Mouse (Mus musculus) forebrain, embryonic 14.5 days (tissue): Measurements from ENCODE around the gene Glrp1. TPM values are rescaled to one million over a fixed set of nuclear protein-coding genes. Genes with fewer than 3 reads are reported as not detected.

Source experiments
- ATAC-seq: fragments of 200-750 bp; cut with Nextera tagmentation; 2 replicates; pipeline ENCODE4 v1.8.0; 2017; ENCODE audit warnings: mild to moderate bottlenecking, moderate library complexity
- DNase-seq: peaks from one replicate; pipeline ENCODE4 v3.0.0-alpha.2; 2015; ENCODE audit warnings: low spot score
- H3K27ac ChIP-seq: fragments of 300-500 bp; sonication (generic); 2 replicates; pipeline ENCODE4 v1.5.1; 2014; ENCODE audit warnings: low read depth, mild to moderate bottlenecking, control low read depth, low read length, moderate library complexity
- H3K27me3 ChIP-seq: fragments of 300-500 bp; sonication (generic); replicated peaks from 2 replicates; pipeline ENCODE4 v1.6.1; 2014; ENCODE audit warnings: low read length, control low read depth, mixed read lengths; ENCODE audit not compliant: control insufficient read depth, insufficient read depth
- H3K36me3 ChIP-seq: fragments of 300-500 bp; sonication (generic); 2 replicates; pipeline ENCODE4 v1.6.1; 2014; ENCODE audit warnings: low read length, control low read depth; ENCODE audit not compliant: control insufficient read depth, insufficient read depth
- H3K4me1 ChIP-seq: fragments of 300-500 bp; sonication (generic); 2 replicates; pipeline ENCODE4 v1.6.1; 2014; ENCODE audit warnings: antibody characterized with exemption, low read length, control low read depth; ENCODE audit not compliant: control insufficient read depth, insufficient read depth
- H3K4me2 ChIP-seq: fragments of 300-500 bp; sonication (generic); 2 replicates; pipeline ENCODE4 v1.6.1; 2014; ENCODE audit warnings: mild to moderate bottlenecking, control low read depth, low read length
- H3K4me3 ChIP-seq: fragments of 300-500 bp; sonication (generic); 2 replicates; pipeline ENCODE4 v1.5.1; 2014; ENCODE audit warnings: low read depth, low read length, control low read depth
- H3K9ac ChIP-seq: fragments of 300-500 bp; sonication (generic); 2 replicates; pipeline ENCODE4 v1.6.1; 2014; ENCODE audit warnings: mild to moderate bottlenecking, low read length, control low read depth, moderate library complexity
- H3K9me3 ChIP-seq: fragments of 300-500 bp; sonication (generic); replicated peaks from 2 replicates; pipeline ENCODE4 v1.6.1; 2016; ENCODE audit warnings: low read length, control low read depth, mixed read lengths; ENCODE audit not compliant: control insufficient read depth
- WGBS: fragments of 180-500 bp; shearing (Covaris S2); extraction: QIAGEN DNeasy Blood & Tissue Kit; methylation state at CpG from one replicate; pipeline ENCODE4 v1.1.7; 2014; 5-methylcytosine and 5-hydroxymethylcytosine counted together
- polyA plus RNA-seq: library from polyadenylated mRNA; unstranded; fragments of >200 nt; fragmentation: Nextera tagmentation; extraction: Ambion mirVana; gene quantifications from 2 replicates; pipeline ENCODE4 v1.2.1, GENCODE M21; 2014

The Glrp1 gene
- polyA plus RNA-seq, 1 experiment from 2014 or later, result not detected

- Histone ChIP-seq H3K4me2 (no peak overlapping the region), H3K9ac (no peak overlapping the region), H3K27me3 (no peaks in the 10 kb centered on the region), H3K36me3 (no peaks in the 10 kb centered on the region), H3K4me1 (peaks cover 6% of the 10 kb centered on the region; the same call in 1 of the 2 replicates), H3K4me3 (no peak overlapping the region), H3K27ac (no peak overlapping the region), H3K9me3 (no peaks in the 10 kb centered on the region)
- no peak for DNase-seq
- 81% methylated on average over 5 of the region's 5 CpGs for WGBS
- no peak for ATAC-seq
These were observed 3.5 kb downstream of the Glrp1 start for GRCm38 (mm10) chr1:88506412-88506811.

DNA sequence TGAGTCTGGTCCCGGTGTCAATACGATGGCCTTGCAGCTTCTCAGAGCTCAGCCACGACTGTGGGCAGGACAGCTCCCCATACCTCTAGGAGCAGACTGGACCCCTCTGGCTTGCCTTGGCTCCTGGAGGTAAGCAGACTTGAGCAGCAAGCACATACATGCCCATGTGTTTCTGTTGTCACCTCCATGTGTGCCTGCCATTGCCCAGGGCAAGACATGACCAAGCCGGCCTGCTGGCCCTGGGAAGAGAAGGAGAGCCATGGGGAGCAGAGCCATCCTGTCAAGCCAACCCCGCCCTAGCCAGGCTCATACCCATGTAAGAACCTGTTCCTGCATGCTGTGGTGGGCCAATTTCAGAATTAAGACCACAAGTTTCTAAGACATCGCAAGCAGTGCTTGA, 4.2 kb downstream of the Glrp1 start:
- Histone ChIP-seq H3K4me1 (peaks cover 6% of the 10 kb centered on the region; the same call in 1 of the 2 replicates), H3K4me3 (no peak overlapping the region)
- 70% methylated on average over 6 of the region's 6 CpGs for WGBS

DNA sequence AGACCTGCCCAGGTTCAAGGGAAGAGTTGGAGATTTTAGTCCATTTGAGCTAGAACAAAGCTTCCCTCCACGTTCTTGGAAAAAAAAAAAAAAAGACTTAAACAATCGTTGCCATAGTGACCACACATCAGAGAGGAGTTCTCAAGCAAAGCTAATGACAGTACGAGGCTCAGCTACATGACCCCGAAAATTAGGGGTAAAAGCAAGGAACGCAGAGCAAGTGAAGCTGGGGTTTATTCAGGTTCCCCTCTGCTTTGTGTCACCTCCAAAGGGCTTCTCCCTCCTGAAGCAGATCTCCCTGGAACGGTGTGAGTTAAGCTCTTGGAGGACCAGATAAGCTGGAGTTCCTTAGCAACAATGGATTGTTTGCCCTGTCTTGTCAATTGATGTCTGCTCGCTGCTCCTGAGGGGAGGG, 5.3 kb downstream of the Glrp1 start:
- Histone ChIP-seq H3K36me3 (no peaks in the 10 kb centered on the region), H3K4me1 (peaks cover 6% of the 10 kb centered on the region; the same call in 1 of the 2 replicates), H3K4me3 (no peak overlapping the region), H3K4me2 (no peak overlapping the region), H3K9me3 (no peaks in the 10 kb centered on the region), H3K9ac (no peak overlapping the region), H3K27me3 (no peaks in the 10 kb centered on the region), H3K27ac (no peak overlapping the region)
- ATAC-seq (peak; percentile 54), DNase-seq (peak; percentile 62)
- WGBS, result 7% methylated on average over 7 of the region's 7 CpGs

More for the DNA sequence above, 4.2 kb downstream of the Glrp1 start:
- H3K27me3 ChIP-seq, result no peaks in the 10 kb centered on the region
- H3K9me3 ChIP-seq, result no peaks in the 10 kb centered on the region
- no peak overlapping the region for H3K4me2 ChIP-seq
- ATAC-seq (no peak), DNase-seq (no peak)
- H3K9ac ChIP-seq, result no peak overlapping the region
- H3K27ac ChIP-seq, result no peak overlapping the region
- H3K36me3 ChIP-seq, result no peaks in the 10 kb centered on the region

DNA sequence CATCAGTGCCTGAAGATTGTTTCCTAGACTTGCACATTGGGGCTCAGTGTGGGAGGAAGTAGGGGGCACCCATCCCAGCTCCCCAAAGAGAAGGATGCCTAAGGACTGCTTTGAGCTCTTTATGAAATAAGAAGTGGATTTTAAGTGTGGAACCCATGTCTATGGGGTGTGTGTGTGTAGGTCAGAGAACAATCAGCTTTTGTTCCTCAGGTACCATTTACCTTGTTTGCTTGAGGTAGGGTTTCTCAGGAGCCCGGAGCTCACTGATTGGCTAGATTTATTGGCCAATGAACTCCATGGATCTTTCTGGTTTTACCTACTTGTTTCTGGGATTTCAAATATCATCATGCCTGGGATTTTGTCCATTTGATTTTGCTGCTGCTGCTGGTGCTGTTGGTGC, 7.0 kb downstream of the Glrp1 start:
- DNase-seq, result no peak

GRCm38 (mm10) chr1:88499230-88499737, 10.6 kb downstream of the Glrp1 start:
- ATAC-seq (no peak), DNase-seq (no peak)
- H3K4me1 ChIP-seq, result 0 out of 2 replicates have a peak, but pooled peaks cover under 1% of the 10 kb centered on the region
- H3K4me3 ChIP-seq, result no peak overlapping the region
- WGBS, result 87% methylated on average over 11 of the region's 11 CpGs
- H3K9me3 ChIP-seq, result no peaks in the 10 kb centered on the region
- H3K4me2 ChIP-seq, result no peak overlapping the region
- H3K9ac ChIP-seq, result no peak overlapping the region
- H3K27me3 ChIP-seq, result no peaks in the 10 kb centered on the region
- no peaks in the 10 kb centered on the region for H3K36me3 ChIP-seq
- H3K27ac ChIP-seq, result no peak overlapping the region

More for the DNA sequence above, 7.0 kb downstream of the Glrp1 start:
- no peaks in the 10 kb centered on the region for H3K9me3 ChIP-seq
- H3K36me3 ChIP-seq, result no peaks in the 10 kb centered on the region
- H3K27me3 ChIP-seq, result no peaks in the 10 kb centered on the region
- no peak overlapping the region for H3K27ac ChIP-seq
- H3K4me2 ChIP-seq, result no peak overlapping the region
- ATAC-seq, result no peak
- H3K4me1 ChIP-seq, result peaks cover 6% of the 10 kb centered on the region; the same call in 1 of the 2 replicates
- H3K9ac ChIP-seq, result no peak overlapping the region
- WGBS, result 96% methylated on average over 1 of the region's 1 CpGs
- no peak overlapping the region for H3K4me3 ChIP-seq

GRCm38 (mm10) chr1:88497407-88497806, 12.5 kb downstream of the Glrp1 start:
- Histone ChIP-seq H3K4me1 (no peaks in the 10 kb centered on the region), H3K36me3 (no peaks in the 10 kb centered on the region), H3K4me3 (no peak overlapping the region), H3K27ac (no peak overlapping the region), H3K9ac (no peak overlapping the region), H3K4me2 (no peak overlapping the region), H3K27me3 (no peaks in the 10 kb centered on the region), H3K9me3 (no peaks in the 10 kb centered on the region)
- ATAC-seq (no peak), DNase-seq (no peak)
- 72% methylated on average over 3 of the region's 3 CpGs for WGBS

- DNase-seq (no peak), ATAC-seq (no peak)
- H3K9me3 ChIP-seq, result no peaks in the 10 kb centered on the region
- no peak overlapping the region for H3K4me2 ChIP-seq
- 91% methylated on average over 3 of the region's 3 CpGs for whole genome bisulfite sequencing
- no peak overlapping the region for H3K9ac ChIP-seq
- H3K27ac ChIP-seq, result no peak overlapping the region
- H3K27me3 ChIP-seq, result no peaks in the 10 kb centered on the region
- no peaks in the 10 kb centered on the region for H3K4me1 ChIP-seq
- no peak overlapping the region for H3K4me3 ChIP-seq
- no peaks in the 10 kb centered on the region for H3K36me3 ChIP-seq
These were observed 17.5 kb downstream of the Glrp1 start for GRCm38 (mm10) chr1:88492415-88492814.

DNA sequence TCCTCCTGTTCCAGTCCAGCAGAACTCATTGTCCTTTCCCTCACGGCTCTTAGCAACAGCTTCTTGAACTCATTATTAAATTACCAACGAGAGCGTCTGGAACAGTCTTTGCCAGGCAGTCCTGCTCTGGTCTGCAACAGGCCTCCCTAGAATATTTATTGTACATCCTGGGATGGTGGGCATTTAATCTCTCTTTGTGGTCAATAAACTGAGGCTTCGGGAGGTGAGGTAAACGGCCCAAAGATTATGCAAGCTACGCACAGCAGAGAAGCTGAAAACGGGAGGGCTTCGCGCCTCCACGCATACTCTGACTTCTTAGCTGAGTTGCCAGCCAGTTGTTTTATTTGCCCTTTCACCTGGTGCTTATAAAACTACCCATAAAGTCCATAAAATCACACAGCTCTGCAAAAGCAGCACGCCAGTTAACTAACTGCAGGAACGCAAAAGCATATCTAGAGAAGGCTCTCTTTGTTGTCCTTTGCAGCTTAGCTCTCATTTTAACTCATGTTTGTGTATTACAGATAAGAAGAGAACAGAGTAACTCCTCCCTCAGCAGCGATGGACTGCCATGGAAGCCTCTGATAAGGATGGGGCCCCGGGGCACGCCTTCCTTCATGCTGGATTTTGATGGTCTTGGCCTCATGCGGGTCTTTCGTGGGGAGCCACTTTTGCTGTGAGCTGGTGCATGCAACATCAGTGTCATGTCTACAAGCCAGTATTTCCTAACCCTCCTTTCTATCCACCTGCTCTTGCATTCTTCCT, 18.1 kb downstream of the Glrp1 start:
- H3K27ac ChIP-seq, result no peak overlapping the region
- 88% methylated on average over 17 of the region's 17 CpGs for WGBS
- DNase-seq (no peak), ATAC-seq (no peak)
- no peak overlapping the region for H3K9ac ChIP-seq
- no peaks in the 10 kb centered on the region for H3K9me3 ChIP-seq
- H3K27me3 ChIP-seq, result no peaks in the 10 kb centered on the region
- H3K36me3 ChIP-seq, result no peaks in the 10 kb centered on the region
- H3K4me1 ChIP-seq, result no peaks in the 10 kb centered on the region
- no peak overlapping the region for H3K4me2 ChIP-seq
- no peak overlapping the region for H3K4me3 ChIP-seq

DNA sequence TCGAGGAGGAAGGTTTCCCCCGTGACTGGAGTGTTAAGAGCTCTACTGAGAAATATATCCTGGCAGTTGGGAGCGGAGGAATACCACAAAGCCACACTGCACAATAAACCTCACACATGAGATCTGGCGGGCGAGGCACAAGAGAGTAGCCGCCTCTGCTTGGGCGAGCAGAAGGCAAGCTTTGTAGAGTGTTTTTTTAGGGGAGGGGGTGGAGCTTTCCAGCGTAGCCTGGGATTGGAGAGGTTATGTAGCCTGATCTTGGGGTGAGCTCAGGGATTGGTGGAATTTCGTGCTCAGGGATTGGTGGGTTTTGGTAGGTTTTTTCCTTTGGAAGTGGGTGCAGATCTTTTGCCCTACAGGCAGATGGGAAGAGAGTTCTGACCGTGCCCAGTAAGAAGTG, 19.7 kb downstream of the Glrp1 start:
- WGBS, result 89% methylated on average over 10 of the region's 10 CpGs
- H3K27me3 ChIP-seq, result no peaks in the 10 kb centered on the region

More for the DNA sequence above, 19.7 kb downstream of the Glrp1 start:
- ATAC-seq, result no peak
- Histone ChIP-seq H3K9ac (no peak overlapping the region), H3K9me3 (no peaks in the 10 kb centered on the region), H3K4me1 (no peaks in the 10 kb centered on the region), H3K4me2 (no peak overlapping the region), H3K27ac (no peak overlapping the region), H3K4me3 (no peak overlapping the region), H3K36me3 (no peaks in the 10 kb centered on the region)
- DNase-seq, result no peak
